Mouse (Mus musculus) small intestine, adult 2 months (tissue): Measurements from ENCODE around the gene Traf3ip3.

ENCODE experiments used
- CTCF ChIP-seq: fragments of 200-500 bp; IDR thresholded peaks from 2 replicates; pipeline ENCODE4 v1.5.1; 2012; ENCODE audit warnings: low read depth, mild to moderate bottlenecking, control low read depth, inconsistent platforms, low read length, moderate library complexity, mixed read lengths; ENCODE audit not compliant: insufficient replicate concordance, insufficient read length; ENCODE audit errors: extremely low read depth
- POLR2A ChIP-seq: fragments of 200-500 bp; IDR thresholded peaks from 2 replicates; pipeline ENCODE4 v1.6.1; 2012; ENCODE audit warnings: low read depth, mild to moderate bottlenecking, control low read depth, inconsistent platforms, low read length, moderate library complexity

- TF ChIP-seq CTCF, result no peak
- TF ChIP-seq POLR2A, result no peak
Measured at GRCm38 (mm10) chr1:193200640-193201382, 692 bp downstream of the Traf3ip3 start.
